Mouse (Mus musculus): Measurements from ENCODE around the gene Adad1. TPM values are rescaled to one million over a fixed set of nuclear protein-coding genes. Genes with fewer than 3 reads are reported as not detected.

Gene Adad1
- total and polyA plus RNA-seq, 2 experiments from 2014 or later = 0.32 to 1.3 TPM

GRCm38 (mm10) chr3:37090721-37091120 lies 27.4 kb downstream of the Adad1 start:
- no peaks in the 10 kb centered on the region for H3K27me3 ChIP-seq (ENCODE audit: insufficient read depth, low read length)
- no peak for DNase-seq (ENCODE audit: low spot score)
- H3K4me3 ChIP-seq (ENCODE audit: low read depth, low read length) = no peak overlapping the region
- H3K4me2 ChIP-seq (ENCODE audit: low read depth, low read length, poor library complexity, severe bottlenecking) = no peak overlapping the region
- no peaks in the 10 kb centered on the region for H3K36me3 ChIP-seq (ENCODE audit: insufficient read depth, low read length)
- no peaks in the 10 kb centered on the region for H3K4me1 ChIP-seq (ENCODE audit: insufficient read depth, low read length)
- no peak for TF ChIP-seq CTCF (IDR thresholded peaks at IDR 0.05)
- no peak overlapping the region for H3K27ac ChIP-seq (ENCODE audit: low read depth, low read length)
- no peak overlapping the region for H3K9ac ChIP-seq (replicated peaks; ENCODE audit: low read length, poor library complexity, severe bottlenecking)
- H3K9me3 ChIP-seq (ENCODE audit: low read length) = no peaks in the 10 kb centered on the region
- ATAC-seq (ENCODE audit: low FRiP score) = no peak

GRCm38 (mm10) chr3:37125655-37126054 lies 62.3 kb downstream of the Adad1 start, which contains the start of gene Il2:
TSS of gene Il2 (minus strand) at chr3:37125959.
- TF ChIP-seq CTCF (IDR thresholded peaks at IDR 0.05) = no peak
- Histone ChIP-seq H3K9me3 (ENCODE audit: low read length) (no peaks in the 10 kb centered on the region), H3K4me2 (ENCODE audit: low read depth, low read length, poor library complexity, severe bottlenecking) (no peak within 1 kb of the TSS), H3K36me3 (ENCODE audit: insufficient read depth, low read length) (no peaks in the 10 kb centered on the region), H3K4me1 (ENCODE audit: insufficient read depth, low read length) (no peaks in the 10 kb centered on the region), H3K9ac (replicated peaks; ENCODE audit: low read length, poor library complexity, severe bottlenecking) (no peak within 1 kb of the TSS), H3K4me3 (ENCODE audit: low read depth, low read length) (no peak within 1 kb of the TSS), H3K27me3 (ENCODE audit: insufficient read depth, low read length) (no peaks in the 10 kb centered on the region), H3K27ac (ENCODE audit: low read depth, low read length) (no peak within 1 kb of the TSS)
- DNase-seq (ENCODE audit: low spot score) (no peak), ATAC-seq (ENCODE audit: low FRiP score) (no peak)
- 86% methylated on average over 4 of the region's 4 CpGs for WGBS

GRCm38 (mm10) chr3:37126162-37126561 lies 62.8 kb downstream of the Adad1 start:
- DNase-seq (ENCODE audit: low spot score) (no peak), ATAC-seq (ENCODE audit: low FRiP score) (no peak)
- Histone ChIP-seq H3K4me1 (ENCODE audit: insufficient read depth, low read length) (no peaks in the 10 kb centered on the region), H3K27me3 (ENCODE audit: insufficient read depth, low read length) (no peaks in the 10 kb centered on the region), H3K4me3 (ENCODE audit: low read depth, low read length) (no peak overlapping the region), H3K4me2 (ENCODE audit: low read depth, low read length, poor library complexity, severe bottlenecking) (no peak overlapping the region), H3K27ac (ENCODE audit: low read depth, low read length) (no peak overlapping the region), H3K9me3 (ENCODE audit: low read length) (no peaks in the 10 kb centered on the region), H3K36me3 (ENCODE audit: insufficient read depth, low read length) (no peaks in the 10 kb centered on the region), H3K9ac (replicated peaks; ENCODE audit: low read length, poor library complexity, severe bottlenecking) (no peak overlapping the region)
- TF ChIP-seq CTCF (IDR thresholded peaks at IDR 0.05) = no peak
- WGBS = 87% methylated on average over 4 of the region's 4 CpGs

- H3K4me1 ChIP-seq (ENCODE audit: insufficient read depth, low read length) = no peaks in the 10 kb centered on the region
- no peak for ATAC-seq (ENCODE audit: low FRiP score)
These were observed 64.9 kb downstream of the Adad1 start for GRCm38 (mm10) chr3:37128269-37128668.

GRCm38 (mm10) chr3:37129063-37129462 lies 65.7 kb downstream of the Adad1 start:
- no peaks in the 10 kb centered on the region for H3K4me1 ChIP-seq (ENCODE audit: insufficient read depth, low read length)
- no peak for TF ChIP-seq CTCF (IDR thresholded peaks at IDR 0.05)
- no peaks in the 10 kb centered on the region for H3K36me3 ChIP-seq (ENCODE audit: insufficient read depth, low read length)
- H3K4me2 ChIP-seq (ENCODE audit: low read depth, low read length, poor library complexity, severe bottlenecking) = no peak overlapping the region
- no peak overlapping the region for H3K27ac ChIP-seq (ENCODE audit: low read depth, low read length)
- H3K4me3 ChIP-seq (ENCODE audit: low read depth, low read length) = no peak overlapping the region
- ATAC-seq (ENCODE audit: low FRiP score) (no peak), DNase-seq (ENCODE audit: low spot score) (no peak)
- 72% methylated on average over 2 of the region's 2 CpGs for WGBS
- H3K9ac ChIP-seq (replicated peaks; ENCODE audit: low read length, poor library complexity, severe bottlenecking) = no peak overlapping the region
- no peaks in the 10 kb centered on the region for H3K27me3 ChIP-seq (ENCODE audit: insufficient read depth, low read length)
- H3K9me3 ChIP-seq (ENCODE audit: low read length) = no peaks in the 10 kb centered on the region

More at GRCm38 (mm10) chr3:37128269-37128668, 64.9 kb downstream of the Adad1 start:
- no peak overlapping the region for H3K4me2 ChIP-seq (ENCODE audit: low read depth, low read length, poor library complexity, severe bottlenecking)
- no peak for DNase-seq (ENCODE audit: low spot score)
- no peak overlapping the region for H3K27ac ChIP-seq (ENCODE audit: low read depth, low read length)
- no peak overlapping the region for H3K4me3 ChIP-seq (ENCODE audit: low read depth, low read length)
- H3K9ac ChIP-seq (replicated peaks; ENCODE audit: low read length, poor library complexity, severe bottlenecking) = no peak overlapping the region
- no peaks in the 10 kb centered on the region for H3K27me3 ChIP-seq (ENCODE audit: insufficient read depth, low read length)
- H3K36me3 ChIP-seq (ENCODE audit: insufficient read depth, low read length) = no peaks in the 10 kb centered on the region
- WGBS = 59% methylated on average over 4 of the region's 4 CpGs
- H3K9me3 ChIP-seq (ENCODE audit: low read length) = no peaks in the 10 kb centered on the region
- no peak for TF ChIP-seq CTCF (IDR thresholded peaks at IDR 0.05)

- H3K27ac ChIP-seq (ENCODE audit: low read depth, low read length) = no peak overlapping the region
- TF ChIP-seq CTCF (IDR thresholded peaks at IDR 0.05) = no peak
- DNase-seq (ENCODE audit: low spot score) = no peak
- 87% methylated on average over 4 of the region's 4 CpGs for WGBS
- H3K4me3 ChIP-seq (ENCODE audit: low read depth, low read length) = no peak overlapping the region
- H3K9ac ChIP-seq (replicated peaks; ENCODE audit: low read length, poor library complexity, severe bottlenecking) = no peak overlapping the region
- no peaks in the 10 kb centered on the region for H3K9me3 ChIP-seq (ENCODE audit: low read length)
- no peak for ATAC-seq (ENCODE audit: low FRiP score)
- H3K4me1 ChIP-seq (ENCODE audit: insufficient read depth, low read length) = no peaks in the 10 kb centered on the region
- no peaks in the 10 kb centered on the region for H3K27me3 ChIP-seq (ENCODE audit: insufficient read depth, low read length)
- H3K36me3 ChIP-seq (ENCODE audit: insufficient read depth, low read length) = no peaks in the 10 kb centered on the region
- no peak overlapping the region for H3K4me2 ChIP-seq (ENCODE audit: low read depth, low read length, poor library complexity, severe bottlenecking)
These were observed 73.9 kb downstream of the Adad1 start for GRCm38 (mm10) chr3:37137231-37137630.
